Mouse (Mus musculus) forelimb bud, embryonic 11.5 days (tissue): ENCODE results near the gene 4833439L19Rik.
"Not testable (repeated sequence)": the region's sequence is repeated elsewhere in the genome, so short reads cannot be mapped to it uniquely, and the experiment has no call there.

ENCODE experiments used
- DNase-seq: peaks from one replicate; pipeline ENCODE4 v3.0.0-alpha.2; 2012; ENCODE audit warnings: low read depth, low spot score

Gene 4833439L19Rik

GRCm38 (mm10) chr13:54565201-54565581 lies at the start of gene 4833439L19Rik:
TSS of gene 4833439L19Rik (minus strand) at chr13:54565435.
- peak; percentile 93 for DNase-seq

- not testable (repeated sequence) for DNase-seq
Measured at GRCm38 (mm10) chr13:54613141-54613540, 47.9 kb upstream of the 4833439L19Rik start.

GRCm38 (mm10) chr13:54610972-54611754 lies 45.9 kb upstream of the 4833439L19Rik start, which contains the start of gene Cltb:
TSS of gene Cltb (minus strand) at chr13:54611344.
- DNase-seq, result peak; percentile 51

- DNase-seq, result no peak
Measured at GRCm38 (mm10) chr13:54610613-54610971, 45.4 kb upstream of the 4833439L19Rik start.

GRCm38 (mm10) chr13:54609301-54609700 lies 44.1 kb upstream of the 4833439L19Rik start:
- no peak for DNase-seq

GRCm38 (mm10) chr13:54608666-54609065 lies 43.4 kb upstream of the 4833439L19Rik start:
- DNase-seq, result no peak

GRCm38 (mm10) chr13:54608002-54608401 lies 42.8 kb upstream of the 4833439L19Rik start:
- no peak for DNase-seq

- DNase-seq, result no peak
Measured at GRCm38 (mm10) chr13:54607204-54607603, 42.0 kb upstream of the 4833439L19Rik start.

- DNase-seq, result no peak
Measured at GRCm38 (mm10) chr13:54605426-54605825, 40.2 kb upstream of the 4833439L19Rik start.

GRCm38 (mm10) chr13:54604221-54604620 lies 39.0 kb upstream of the 4833439L19Rik start:
- no peak for DNase-seq

GRCm38 (mm10) chr13:54603501-54603900 lies 38.3 kb upstream of the 4833439L19Rik start:
- no peak for DNase-seq

GRCm38 (mm10) chr13:54602639-54603111 lies 37.4 kb upstream of the 4833439L19Rik start:
- DNase-seq, result peak; percentile 34

- no peak for DNase-seq
Measured at GRCm38 (mm10) chr13:54598622-54599143, 33.4 kb upstream of the 4833439L19Rik start.

GRCm38 (mm10) chr13:54596870-54597269 lies 31.6 kb upstream of the 4833439L19Rik start:
- no peak for DNase-seq

- DNase-seq, result no peak
Measured at GRCm38 (mm10) chr13:54596107-54596690, 31.0 kb upstream of the 4833439L19Rik start.

- DNase-seq, result no peak
Measured at GRCm38 (mm10) chr13:54593617-54594016, 28.4 kb upstream of the 4833439L19Rik start.

- no peak for DNase-seq
Measured at GRCm38 (mm10) chr13:54591776-54592356, 26.6 kb upstream of the 4833439L19Rik start.

- DNase-seq, result peak; percentile 98
Measured at GRCm38 (mm10) chr13:54589996-54590951, 25.0 kb upstream of the 4833439L19Rik start, which contains the start of the genes Nop16 and Higd2a. TSS of gene Nop16 (minus strand) at chr13:54590090. TSS of gene Higd2a (plus strand) at chr13:54590207.

GRCm38 (mm10) chr13:54589414-54589995 lies 24.3 kb upstream of the 4833439L19Rik start:
- no peak for DNase-seq

- DNase-seq, result no peak
Measured at GRCm38 (mm10) chr13:54585831-54586230, 20.6 kb upstream of the 4833439L19Rik start.

GRCm38 (mm10) chr13:54582860-54583259 lies 17.6 kb upstream of the 4833439L19Rik start:
- DNase-seq, result no peak
